ENCODE assay signal across 8 mouse cellular contexts in genomic region chr1:56973593-56973950, GRCm38 (mm10). TPM values are rescaled to one million over a fixed set of nuclear protein-coding genes. Genes with fewer than 3 reads are reported as not detected.
DNase-seq lines count a peak whose midpoint lies in the region; ATAC-seq and TF ChIP-seq lines count a peak whose summit lies in the region.

No protein-coding gene starts in this region.

- H3K27ac ChIP-seq in gastrocnemius, adult 2 months, result peak overlapping the region; percentile 82
- H3K27ac ChIP-seq in liver, embryonic 16.5 days (ENCODE audit: low read length), result no peak overlapping the region

- peak overlapping the region; percentile 31; the same call in 1 of the 2 replicates for H3K9ac ChIP-seq in liver, embryonic 16.5 days (ENCODE audit: low read depth, low read length)

- ATAC-seq in liver, embryonic 16.5 days (ENCODE audit: low read depth), result no peak
- no peak for ATAC-seq in inflammation-experienced regulatory T-cells, adult 6 months

- 0% methylated on average over 16 of the region's 16 CpGs for WGBS in liver, embryonic 16.5 days (ENCODE audit: insufficient replicate concordance)

- intact Hi-C loops in gastrocnemius, adult 2 months (cut with DNase I), result no loop called here

- no peak for TF ChIP-seq CTCF in gastrocnemius, adult 2 months (IDR thresholded peaks at IDR 0.05)

- H3K4me1 ChIP-seq in liver, embryonic 16.5 days (ENCODE audit: control insufficient read depth, low read depth, low read length), result no peaks in the 10 kb centered on the region; the same call in 1 of the 2 replicates

- no peak for DNase-seq in gastrocnemius, adult 2 months
- no peak for DNase-seq in gastrocnemius, adult 18-20 months (ENCODE audit: low spot score)
- peak; percentile 18 for DNase-seq in thymus, postnatal 0 days (ENCODE audit: low spot score)
- DNase-seq in thymus, postnatal 25 days, result no peak
- no peak for DNase-seq in cerebellum, adult 9-11 months
- no peak for DNase-seq in thymus, postnatal 4 days

- H3K36me3 ChIP-seq in liver, embryonic 16.5 days (ENCODE audit: control insufficient read depth, insufficient read depth), result no peaks in the 10 kb centered on the region

- H3K4me3 ChIP-seq in gastrocnemius, adult 2 months, result peak overlapping the region; percentile 94
- H3K4me3 ChIP-seq in liver, embryonic 16.5 days (ENCODE audit: low read depth, low read length), result peak overlapping the region; percentile 62

- H3K9me3 ChIP-seq in liver, embryonic 16.5 days (replicated peaks; ENCODE audit: control insufficient read depth, low read length), result no peaks in the 10 kb centered on the region

- peak overlapping the region; percentile 73 for H3K4me2 ChIP-seq in liver, embryonic 16.5 days (ENCODE audit: low read depth, low read length)

- H3K27me3 ChIP-seq in liver, embryonic 16.5 days (ENCODE audit: control insufficient read depth, insufficient read depth, low read depth, low read length), result peaks cover 90% of the 10 kb centered on the region

RNA-seq across cellular contexts. Expression of gene Satb2, which starts 4.9 kb away (rescaled TPM):
- under 1 TPM; 0.22 to 0.28 TPM for total RNA-seq in gastrocnemius, adult 2 months (2021)
- under 1 TPM; 0.27 to 0.31 TPM for total RNA-seq in gastrocnemius, adult 18-20 months (2021)
- polyA plus RNA-seq in thymus, postnatal 0 days (2015; fragmentation: Nextera tagmentation; extraction: Ambion mirVana), result 0.10 and 0.14 TPM in 2 replicates
- 0.04 TPM in 2 replicates for polyA plus RNA-seq in liver, embryonic 16.5 days (2015; fragmentation: Nextera tagmentation; extraction: Ambion mirVana)
- not detected for polyA plus RNA-seq in inflammation-experienced regulatory T-cells, adult 6 months (2017; shearing (Covaris generic))
